Mouse (Mus musculus) bone marrow macrophage, adult 2 months (primary cell): Measurements from ENCODE around the gene Ptpn22. TPM values are rescaled to one million over a fixed set of nuclear protein-coding genes. Genes with fewer than 3 reads are reported as not detected.

ENCODE experiments used
- H3K27ac ChIP-seq: 2 replicates; pipeline ENCODE4 v1.5.1; 2012; ENCODE audit warnings: low read depth, low read length; ENCODE audit not compliant: insufficient read depth
- H3K4me1 ChIP-seq: 2 replicates; pipeline ENCODE4 v1.6.1; 2012; ENCODE audit warnings: low read length; ENCODE audit not compliant: control insufficient read depth, insufficient read depth
- H3K4me3 ChIP-seq: 2 replicates; pipeline ENCODE4 v1.5.1; 2012; ENCODE audit warnings: mild to moderate bottlenecking, low read length, moderate library complexity; ENCODE audit not compliant: insufficient read depth
- CTCF ChIP-seq: IDR thresholded peaks from 2 replicates; pipeline ENCODE4 v1.5.1; 2012; ENCODE audit warnings: low read depth, mild to moderate bottlenecking, low read length, moderate library complexity
- POLR2A ChIP-seq: IDR thresholded peaks from 2 replicates; pipeline ENCODE4 v1.6.1; 2012; ENCODE audit warnings: mild to moderate bottlenecking, low read depth, low read length, borderline replicate concordance
- polyA plus RNA-seq: library from polyadenylated mRNA; stranded (reverse); fragments of >200 nt; gene quantifications from 2 replicates; pipeline ENCODE4 v1.2.4, GENCODE M21; 2012; ENCODE audit not compliant: missing spikeins, insufficient read depth, insufficient read length

Ptpn22 gene
- polyA plus RNA-seq, 1 experiment: 76.0 TPM

GRCm38 (mm10) chr3:103904705-103905104, 45.1 kb downstream of the Ptpn22 start:
- no peak overlapping the region for H3K27ac ChIP-seq
- no peak overlapping the region for H3K4me3 ChIP-seq
- peaks cover 13% of the 10 kb centered on the region for H3K4me1 ChIP-seq
- TF ChIP-seq POLR2A (no peak), CTCF (no peak)

GRCm38 (mm10) chr3:103907335-103908030, 47.9 kb downstream of the Ptpn22 start:
- Histone ChIP-seq H3K4me3 (no peak overlapping the region), H3K4me1 (peaks cover 15% of the 10 kb centered on the region), H3K27ac (peak overlapping the region; percentile 1; the same call in 1 of the 2 replicates)
- no peak for TF ChIP-seq CTCF
- TF ChIP-seq POLR2A: no peak

DNA sequence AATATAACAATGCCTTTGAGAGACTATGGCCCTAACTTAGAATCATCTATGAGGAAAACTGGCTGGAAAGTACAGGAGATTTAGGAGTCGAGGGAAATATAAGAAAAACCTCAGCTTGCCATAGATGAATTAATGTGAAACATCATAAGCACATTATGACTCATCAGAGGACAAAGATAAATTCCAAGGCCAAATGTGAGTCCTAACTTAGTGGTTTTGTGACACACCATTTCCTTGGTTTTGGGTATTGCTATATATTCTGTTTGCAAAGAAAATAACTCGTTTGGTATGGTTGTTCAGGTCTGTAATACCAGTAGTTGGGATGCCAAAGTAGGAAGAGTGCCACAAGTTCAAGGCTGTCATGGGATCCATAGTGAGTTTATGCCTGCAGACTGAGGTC, 49.2 kb downstream of the Ptpn22 start:
- Histone ChIP-seq H3K4me3 (no peak overlapping the region), H3K4me1 (peaks cover 18% of the 10 kb centered on the region), H3K27ac (no peak overlapping the region)
- no peak for TF ChIP-seq POLR2A
- TF ChIP-seq CTCF: no peak

DNA sequence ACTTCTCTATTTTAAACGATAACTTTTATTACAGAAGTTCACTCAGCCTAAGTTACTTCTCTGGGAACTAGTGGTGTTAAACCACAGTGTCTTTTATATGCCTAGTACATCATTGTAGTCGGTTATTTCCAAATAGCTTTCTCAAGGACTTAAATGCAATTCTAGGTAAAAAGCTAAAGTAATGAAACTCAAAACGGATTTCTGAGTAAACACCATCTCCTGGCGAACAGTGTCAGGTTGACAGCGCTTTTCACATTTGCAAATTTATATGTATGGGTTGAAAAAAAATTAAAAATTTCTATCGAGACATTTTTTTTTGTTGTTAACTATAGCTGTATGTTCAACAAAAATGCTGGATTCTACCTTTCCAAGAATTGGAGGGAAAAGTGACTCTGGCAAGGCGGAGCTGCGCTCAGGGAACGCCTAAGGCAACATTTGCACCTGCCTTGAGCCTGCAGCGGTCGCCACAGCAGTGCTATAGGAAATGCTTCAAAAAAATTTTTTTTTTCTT, 53.9 kb downstream of the Ptpn22 start:
- TF ChIP-seq CTCF (no peak), POLR2A (no peak)
- Histone ChIP-seq H3K27ac (peak overlapping the region; percentile 64), H3K4me3 (peak overlapping the region; percentile 94), H3K4me1 (peaks cover 9% of the 10 kb centered on the region)

DNA sequence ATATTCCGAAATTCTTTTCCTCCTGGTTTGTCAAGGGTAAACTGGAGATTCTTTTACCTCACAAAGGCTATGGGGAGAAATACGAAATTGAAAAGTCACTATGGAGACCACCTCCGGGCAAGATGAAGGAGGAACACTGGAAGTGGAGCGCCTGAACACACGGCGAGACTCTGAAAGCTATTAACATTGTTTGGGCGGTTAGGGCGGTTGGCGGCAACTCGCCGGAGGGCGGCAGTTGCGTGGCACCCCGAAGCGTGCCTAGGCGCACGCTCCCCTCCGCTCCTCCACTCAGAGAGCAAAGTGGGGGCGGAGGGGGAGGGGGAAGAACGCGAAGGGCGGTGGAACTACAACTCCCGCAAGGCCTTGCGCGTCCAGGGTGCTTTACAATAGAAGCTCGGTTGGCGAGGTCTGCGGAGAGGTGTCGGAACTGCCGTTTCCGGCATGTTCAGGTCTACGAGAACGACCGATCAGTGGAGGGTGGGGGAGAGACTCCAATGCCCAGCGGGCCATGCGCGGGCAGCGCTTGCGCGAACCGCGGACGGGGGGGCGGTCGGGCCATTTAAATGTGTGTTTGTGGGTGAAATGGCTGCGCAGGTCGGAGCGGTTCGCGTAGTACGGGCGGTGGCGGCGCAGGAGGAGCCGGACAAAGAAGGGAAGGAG, 54.5 kb downstream of the Ptpn22 start, which contains the start of gene Rsbn1:
Gene Rsbn1, plus strand, starts transcription at position 111 of the 660 bp plus-strand sequence.
- TF ChIP-seq CTCF (no peak), POLR2A (no peak; the same call in 1 of the 2 replicates)
- Histone ChIP-seq H3K27ac (peak within 1 kb of the TSS; percentile 64), H3K4me1 (peaks cover 7% of the 10 kb centered on the region), H3K4me3 (peak within 1 kb of the TSS; percentile 94)

DNA sequence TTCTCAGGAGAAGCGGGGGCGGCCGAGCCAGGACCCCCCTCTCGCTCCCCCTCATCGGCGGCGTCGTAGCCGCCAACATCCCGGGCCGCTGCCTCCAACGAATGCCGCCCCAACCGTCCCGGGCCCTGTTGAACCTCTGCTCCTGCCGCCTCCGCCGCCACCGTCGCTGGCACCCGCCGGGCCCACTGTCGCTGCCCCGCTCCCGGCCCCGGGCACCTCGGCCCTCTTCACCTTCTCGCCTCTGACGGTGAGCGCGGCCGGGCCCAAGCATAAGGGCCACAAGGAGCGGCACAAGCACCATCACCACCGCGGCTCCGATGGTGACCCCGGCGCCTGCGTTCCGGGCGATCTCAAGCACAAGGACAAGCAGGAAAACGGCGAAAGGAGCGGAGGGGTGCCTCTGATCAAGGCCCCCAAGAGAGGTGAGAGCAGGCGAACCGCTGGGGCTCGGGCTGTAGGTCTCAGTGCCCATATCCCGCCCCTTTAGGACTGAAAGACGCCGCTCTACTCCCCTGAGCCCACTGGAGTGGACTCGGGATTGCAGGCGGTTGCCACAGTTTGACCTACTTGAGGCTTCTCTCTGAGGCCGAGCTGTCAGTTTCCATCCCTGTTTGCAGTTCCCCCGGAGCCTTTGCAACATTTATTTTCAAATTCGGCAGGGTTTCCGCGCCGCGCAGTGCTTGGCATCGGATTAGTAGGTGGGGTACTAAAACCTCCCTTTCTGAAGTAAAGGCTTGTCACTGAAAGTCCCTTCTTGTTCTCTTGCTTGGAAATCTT, 55.3 kb downstream of the Ptpn22 start:
- TF ChIP-seq CTCF: no peak
- no peak for TF ChIP-seq POLR2A
- H3K27ac ChIP-seq: peak overlapping the region; percentile 61

DNA sequence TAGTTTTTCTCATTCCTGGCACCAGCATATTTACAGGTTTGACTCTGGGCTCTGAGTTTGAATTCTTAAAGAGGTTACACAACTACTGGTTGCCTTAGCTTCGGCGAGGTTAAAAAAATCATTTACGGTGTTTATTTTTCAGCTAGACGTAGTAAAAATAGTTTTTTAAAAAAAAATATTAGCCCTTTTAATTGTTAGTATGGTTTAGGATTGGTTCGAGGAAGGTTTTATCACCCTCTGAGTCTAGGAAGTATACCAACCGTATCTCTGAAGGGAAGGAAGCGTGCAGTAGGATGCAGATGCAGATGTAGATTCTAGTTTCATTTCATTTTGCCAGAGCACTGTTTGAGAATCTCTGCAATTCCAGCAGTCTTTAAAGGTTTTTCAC, 55.9 kb downstream of the Ptpn22 start:
- peak overlapping the region; percentile 61 for H3K27ac ChIP-seq
- no peak for TF ChIP-seq POLR2A
- TF ChIP-seq CTCF: no peak
- peaks cover 11% of the 10 kb centered on the region for H3K4me1 ChIP-seq
- H3K4me3 ChIP-seq: peak overlapping the region; percentile 94

More for the DNA sequence above, 55.3 kb downstream of the Ptpn22 start:
- H3K4me1 ChIP-seq: peaks cover 8% of the 10 kb centered on the region
- peak overlapping the region; percentile 94 for H3K4me3 ChIP-seq

- H3K27ac ChIP-seq: peak overlapping the region; percentile 64
- peaks cover 11% of the 10 kb centered on the region for H3K4me1 ChIP-seq
- TF ChIP-seq POLR2A: no peak
- no peak for TF ChIP-seq CTCF
- peak overlapping the region; percentile 31 for H3K4me3 ChIP-seq
Observed at GRCm38 (mm10) chr3:103916205-103916838, 56.7 kb downstream of the Ptpn22 start.

DNA sequence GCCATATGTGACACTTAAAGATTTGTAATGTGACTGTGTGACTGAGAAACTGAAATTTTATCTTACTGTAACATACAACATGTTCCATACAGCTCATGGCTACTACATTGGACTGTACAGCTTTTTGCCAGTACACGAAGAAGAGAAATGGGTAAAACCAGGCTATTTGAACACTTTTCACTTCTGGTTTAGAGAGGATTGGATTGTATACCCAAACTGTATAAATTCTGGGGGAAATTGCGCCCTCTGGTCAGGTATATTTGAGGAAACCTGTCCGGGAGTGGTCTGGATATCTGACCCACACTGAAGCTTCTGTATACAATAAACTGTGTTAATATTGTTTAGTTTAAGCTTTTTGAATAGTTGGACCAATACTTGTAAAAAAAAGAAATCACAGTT, 57.2 kb downstream of the Ptpn22 start:
- TF ChIP-seq CTCF: no peak
- TF ChIP-seq POLR2A: no peak
- peak overlapping the region; percentile 33 for H3K4me3 ChIP-seq
- H3K4me1 ChIP-seq: peaks cover 13% of the 10 kb centered on the region
- peak overlapping the region; percentile 64 for H3K27ac ChIP-seq
